Mouse (Mus musculus): ENCODE measurements at regions not wholly inside any gene's neighbourhood (a gene's known extent, or its start where the extent isn't known, plus 50 kb on each side); places are given as distances from the start of the nearest gene placed in this dataset.

GRCm38 (mm10) chr13:107462791-107463190 is 440.9 kb upstream of the Kif2a start:
- TF ChIP-seq CTCF (IDR thresholded peaks at IDR 0.05; ENCODE audit: low read depth) (no peak), EP300 (IDR thresholded peaks at IDR 0.05; ENCODE audit: low read depth) (no peak)
